Mouse (Mus musculus) embryonic facial prominence, embryonic 13.5 days (tissue): ENCODE results near the gene Meltf. TPM values are rescaled to one million over a fixed set of nuclear protein-coding genes. Genes with fewer than 3 reads are reported as not detected.
A peak's percentile ranks its signal among the peaks of the same experiment; 100 is the strongest.

Experiments used
- ATAC-seq: fragments of 200-750 bp; cut with Nextera tagmentation; 2 replicates; pipeline ENCODE4 v1.8.0; 2017; ENCODE audit warnings: low read depth; ENCODE audit not compliant: insufficient number of reproducible peaks, insufficient read depth, low FRiP score, low TSS enrichment
- H3K27ac ChIP-seq: fragments of 300-500 bp; sonication (generic); 2 replicates; pipeline ENCODE4 v1.5.1; 2015; ENCODE audit warnings: moderate library complexity, mild to moderate bottlenecking, inconsistent platforms
- H3K27me3 ChIP-seq: fragments of 300-500 bp; sonication (generic); 2 replicates; pipeline ENCODE4 v1.6.1; 2015; ENCODE audit warnings: mild to moderate bottlenecking, inconsistent platforms
- H3K36me3 ChIP-seq: fragments of 300-500 bp; sonication (generic); 2 replicates; pipeline ENCODE4 v1.6.1; 2015; ENCODE audit warnings: mild to moderate bottlenecking, inconsistent platforms
- H3K4me1 ChIP-seq: fragments of 300-500 bp; sonication (generic); 2 replicates; pipeline ENCODE4 v1.6.1; 2015; ENCODE audit warnings: inconsistent platforms
- H3K4me2 ChIP-seq: fragments of 300-500 bp; sonication (generic); 2 replicates; pipeline ENCODE4 v1.6.1; 2015; ENCODE audit warnings: moderate library complexity, mild to moderate bottlenecking, inconsistent platforms
- H3K4me3 ChIP-seq: fragments of 300-500 bp; sonication (generic); 2 replicates; pipeline ENCODE4 v1.5.1; 2015; ENCODE audit warnings: mild to moderate bottlenecking, inconsistent platforms
- H3K9ac ChIP-seq: fragments of 300-500 bp; sonication (generic); 2 replicates; pipeline ENCODE4 v1.6.1; 2015; ENCODE audit warnings: mild to moderate bottlenecking, inconsistent platforms
- H3K9me3 ChIP-seq: fragments of 300-500 bp; sonication (generic); 2 replicates; pipeline ENCODE4 v1.6.1; 2016; ENCODE audit warnings: inconsistent platforms
- WGBS: fragments of 180-500 bp; shearing (Covaris S2); methylation state at CpG from one replicate; pipeline ENCODE4 v1.1.7; 2015; ENCODE audit warnings: mixed read lengths; 5-methylcytosine and 5-hydroxymethylcytosine counted together
- polyA plus RNA-seq: library from polyadenylated mRNA; unstranded; fragments of >200 nt; fragmentation: Nextera tagmentation; extraction: Ambion mirVana; gene quantifications from 2 replicates; pipeline ENCODE4 v1.2.1, GENCODE M21; 2015

Gene Meltf
- polyA plus RNA-seq, 1 experiment from 2014 or later, result 1.3 TPM

DNA sequence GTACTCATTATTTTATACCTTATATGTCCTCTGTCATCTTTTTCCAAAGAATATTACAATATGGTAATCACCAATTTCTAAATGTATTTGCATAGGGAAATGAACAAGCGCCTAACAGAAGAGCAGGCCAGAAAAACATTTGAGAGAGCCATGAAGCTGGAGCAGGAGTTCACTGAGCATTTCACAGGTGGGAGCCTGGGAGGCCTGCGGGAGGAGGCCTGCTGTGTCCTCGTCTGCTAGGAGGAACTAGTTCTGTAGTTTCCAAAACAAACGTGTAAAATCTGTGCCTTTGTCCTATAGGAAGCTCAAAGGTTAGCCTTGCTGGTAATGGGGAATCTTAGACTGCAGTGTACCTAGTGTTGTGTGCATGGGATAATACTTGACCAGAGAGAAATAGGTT, 10.9 kb upstream of the Meltf start:
- H3K36me3 ChIP-seq, result peaks cover 77% of the 10 kb centered on the region
- no peak overlapping the region for H3K4me2 ChIP-seq
- no peak overlapping the region for H3K4me3 ChIP-seq
- ATAC-seq, result no peak
- H3K9ac ChIP-seq, result no peak overlapping the region
- no peaks in the 10 kb centered on the region for H3K4me1 ChIP-seq
- H3K27me3 ChIP-seq, result no peaks in the 10 kb centered on the region
- H3K27ac ChIP-seq, result no peak overlapping the region
- H3K9me3 ChIP-seq, result no peaks in the 10 kb centered on the region
- 86% methylated on average over 4 of the region's 4 CpGs for WGBS

DNA sequence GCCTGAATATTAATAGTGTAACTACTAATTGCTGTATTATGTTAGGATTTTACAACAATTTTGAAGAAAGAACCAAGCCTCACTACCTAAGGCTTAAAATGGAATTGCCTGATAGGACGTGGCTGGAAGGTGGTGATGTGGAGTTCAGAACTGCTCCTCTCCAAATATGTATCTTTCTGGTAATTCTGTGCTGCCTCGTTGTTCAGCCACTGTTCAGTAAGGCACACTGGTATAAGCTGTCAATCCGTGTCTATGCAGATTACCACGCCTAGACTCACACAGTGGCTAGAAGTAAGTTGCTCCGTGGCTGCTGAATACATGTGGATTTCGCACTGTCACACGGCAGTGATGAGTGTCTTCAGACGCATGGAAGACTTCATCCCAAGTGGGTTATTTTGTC, 4.9 kb upstream of the Meltf start:
- 94% methylated on average over 8 of the region's 8 CpGs for WGBS
- no peaks in the 10 kb centered on the region for H3K9me3 ChIP-seq
- no peak overlapping the region for H3K9ac ChIP-seq
- H3K27me3 ChIP-seq, result no peaks in the 10 kb centered on the region
- no peak overlapping the region for H3K4me3 ChIP-seq
- no peak overlapping the region for H3K4me2 ChIP-seq
- H3K4me1 ChIP-seq, result peaks cover 6% of the 10 kb centered on the region
- H3K27ac ChIP-seq, result no peak overlapping the region
- H3K36me3 ChIP-seq, result peaks cover 50% of the 10 kb centered on the region
- ATAC-seq, result no peak

DNA sequence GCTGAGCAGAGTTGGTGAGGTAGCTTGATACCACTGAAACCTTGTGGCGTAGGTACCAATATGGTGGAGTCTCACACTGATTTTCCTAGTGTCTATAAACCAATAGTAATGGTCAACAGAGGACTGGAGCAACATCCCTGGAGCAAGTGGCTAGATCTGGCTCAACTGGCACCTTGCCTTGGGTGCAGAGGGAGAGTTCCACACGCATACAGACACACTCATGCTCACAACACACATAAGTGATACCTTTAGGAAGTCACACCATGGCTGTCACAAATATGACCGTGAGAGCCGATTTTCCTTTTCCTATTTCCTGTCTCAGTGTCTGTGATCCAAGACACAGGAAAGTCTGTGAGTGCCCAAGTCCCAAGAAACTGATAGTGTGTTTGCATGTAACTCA, 3.2 kb upstream of the Meltf start:
- 96% methylated on average over 4 of the region's 4 CpGs for WGBS

DNA sequence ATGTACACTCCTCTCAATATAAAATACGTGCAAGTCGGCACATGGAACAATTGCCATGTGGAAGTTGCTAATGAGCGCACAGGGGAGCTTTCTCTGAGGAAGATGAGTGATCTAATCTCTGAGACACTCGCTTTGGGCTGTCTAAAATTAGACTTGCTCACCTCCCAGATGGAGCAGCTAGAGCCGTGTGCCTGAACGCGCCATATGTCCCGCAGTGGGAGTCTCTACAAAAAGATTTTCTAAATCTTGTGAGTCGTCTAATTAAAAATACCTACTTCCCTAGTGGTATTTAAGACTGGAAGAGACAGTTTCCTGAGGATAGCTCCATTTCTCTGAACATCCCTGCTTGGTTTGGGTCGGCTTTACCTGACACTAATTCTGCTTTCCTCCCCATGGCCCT, 2.2 kb upstream of the Meltf start:
- Histone ChIP-seq H3K9ac (no peak overlapping the region), H3K27ac (no peak overlapping the region), H3K4me2 (no peak overlapping the region), H3K36me3 (peaks cover 23% of the 10 kb centered on the region), H3K4me1 (peaks cover 21% of the 10 kb centered on the region), H3K27me3 (no peaks in the 10 kb centered on the region), H3K9me3 (no peaks in the 10 kb centered on the region), H3K4me3 (no peak overlapping the region)
- 82% methylated on average over 10 of the region's 10 CpGs for WGBS
- ATAC-seq, result no peak

More for the DNA sequence above, 3.2 kb upstream of the Meltf start:
- no peak for ATAC-seq
- no peak overlapping the region for H3K4me3 ChIP-seq
- H3K27me3 ChIP-seq, result no peaks in the 10 kb centered on the region
- peaks cover 20% of the 10 kb centered on the region for H3K4me1 ChIP-seq
- H3K36me3 ChIP-seq, result peaks cover 33% of the 10 kb centered on the region
- H3K9ac ChIP-seq, result no peak overlapping the region
- no peak overlapping the region for H3K27ac ChIP-seq
- no peak overlapping the region for H3K4me2 ChIP-seq
- no peaks in the 10 kb centered on the region for H3K9me3 ChIP-seq

DNA sequence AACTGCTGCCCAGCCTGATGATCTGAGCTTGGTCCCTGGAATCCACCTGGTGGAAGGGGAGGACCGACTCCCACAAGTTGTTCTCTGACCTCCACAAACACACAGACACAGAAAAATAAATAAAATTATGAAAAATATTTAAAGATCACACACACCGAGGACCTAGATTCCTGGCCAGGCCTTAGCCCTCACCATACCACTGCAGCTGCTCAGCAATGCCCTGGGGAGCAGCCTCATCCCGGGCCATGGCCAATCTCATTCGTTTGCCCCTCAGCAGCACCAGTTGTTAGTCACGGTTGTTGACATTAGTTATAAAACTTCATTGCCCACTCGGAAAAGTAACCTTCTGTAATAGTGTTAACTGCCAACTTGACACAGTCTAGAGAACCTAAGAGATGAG, 558 bp upstream of the Meltf start:
- ATAC-seq, result no peak
- WGBS, result 70% methylated on average over 6 of the region's 6 CpGs

DNA sequence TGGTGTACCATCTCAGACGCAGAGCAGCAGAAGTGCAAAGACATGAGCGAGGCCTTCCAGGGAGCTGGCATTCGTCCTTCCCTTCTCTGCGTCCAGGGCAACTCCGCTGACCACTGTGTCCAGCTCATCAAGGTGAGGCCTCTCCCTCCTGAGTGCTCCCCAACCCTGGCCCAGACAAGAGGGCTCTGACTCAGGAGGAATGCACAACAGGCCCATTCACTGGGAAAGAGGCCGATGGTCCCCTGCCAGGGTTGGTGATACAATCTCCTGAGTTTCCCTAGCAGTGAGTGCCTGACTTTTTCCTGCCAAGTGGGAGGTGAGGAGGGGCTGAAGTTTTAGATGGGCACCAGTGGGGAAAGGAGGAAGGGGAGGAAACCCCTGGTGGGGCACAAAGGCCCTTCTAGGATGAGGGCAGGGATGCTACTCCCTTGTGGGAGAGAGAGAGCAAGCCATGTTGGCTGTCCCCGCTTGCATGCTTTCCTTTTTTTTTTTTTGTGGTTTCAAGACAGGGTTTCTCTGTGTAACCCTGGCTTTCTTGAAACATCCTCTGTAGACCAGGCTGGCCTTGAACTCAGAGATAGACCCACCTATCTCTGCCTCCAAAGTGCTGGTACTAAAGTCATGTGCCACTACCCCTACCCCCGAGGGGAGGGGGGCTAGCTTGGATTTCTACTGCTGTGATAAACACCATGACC, 1.7 kb downstream of the Meltf start:
- Histone ChIP-seq H3K27ac (peak overlapping the region; percentile 78), H3K4me2 (no peak overlapping the region), H3K4me3 (no peak overlapping the region), H3K36me3 (no peaks in the 10 kb centered on the region), H3K4me1 (peaks cover 35% of the 10 kb centered on the region), H3K9ac (0 out of 2 replicates have a peak overlapping the region, but pooled peaks have one; percentile 36), H3K9me3 (no peaks in the 10 kb centered on the region), H3K27me3 (no peaks in the 10 kb centered on the region)
- WGBS, result 76% methylated on average over 8 of the region's 8 CpGs
- ATAC-seq, result no peak

More for the DNA sequence above, 558 bp upstream of the Meltf start:
- no peaks in the 10 kb centered on the region for H3K27me3 ChIP-seq
- no peaks in the 10 kb centered on the region for H3K9me3 ChIP-seq
- peaks cover 28% of the 10 kb centered on the region for H3K4me1 ChIP-seq
- no peak overlapping the region for H3K4me2 ChIP-seq
- no peak overlapping the region for H3K27ac ChIP-seq
- H3K9ac ChIP-seq, result no peak overlapping the region
- peaks cover 16% of the 10 kb centered on the region for H3K36me3 ChIP-seq
- no peak overlapping the region for H3K4me3 ChIP-seq

DNA sequence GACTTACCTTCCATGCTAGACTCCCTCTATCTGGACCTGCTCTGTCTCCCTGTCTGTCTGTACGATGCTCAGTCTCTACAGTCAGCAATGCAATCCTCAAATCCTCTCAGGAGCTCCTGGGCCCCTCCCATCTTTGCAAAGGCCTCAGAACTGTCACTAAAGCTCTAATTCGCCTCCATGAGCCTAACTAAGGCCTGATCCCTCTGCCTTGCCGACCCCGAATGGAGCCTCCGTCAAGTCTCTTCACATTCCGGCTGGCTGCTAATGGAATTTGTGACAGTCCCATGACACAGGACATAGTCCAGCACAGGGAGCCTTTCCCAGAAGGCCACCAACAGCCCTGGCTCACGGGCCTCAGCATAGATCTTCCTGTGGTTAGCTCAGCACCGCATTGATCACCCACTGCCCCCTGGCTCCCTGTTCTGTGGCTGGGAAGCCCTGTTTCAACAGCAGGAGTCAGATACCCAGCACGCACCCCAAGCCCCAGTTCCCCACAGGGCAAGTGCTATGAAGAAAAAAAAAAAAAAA, 3.8 kb downstream of the Meltf start:
- Histone ChIP-seq H3K27ac (no peak overlapping the region), H3K4me3 (no peak overlapping the region), H3K36me3 (no peaks in the 10 kb centered on the region), H3K9ac (no peak overlapping the region), H3K4me2 (no peak overlapping the region), H3K9me3 (no peaks in the 10 kb centered on the region), H3K4me1 (peaks cover 35% of the 10 kb centered on the region), H3K27me3 (no peaks in the 10 kb centered on the region)
- ATAC-seq, result no peak
- WGBS, result 63% methylated on average over 9 of the region's 9 CpGs

DNA sequence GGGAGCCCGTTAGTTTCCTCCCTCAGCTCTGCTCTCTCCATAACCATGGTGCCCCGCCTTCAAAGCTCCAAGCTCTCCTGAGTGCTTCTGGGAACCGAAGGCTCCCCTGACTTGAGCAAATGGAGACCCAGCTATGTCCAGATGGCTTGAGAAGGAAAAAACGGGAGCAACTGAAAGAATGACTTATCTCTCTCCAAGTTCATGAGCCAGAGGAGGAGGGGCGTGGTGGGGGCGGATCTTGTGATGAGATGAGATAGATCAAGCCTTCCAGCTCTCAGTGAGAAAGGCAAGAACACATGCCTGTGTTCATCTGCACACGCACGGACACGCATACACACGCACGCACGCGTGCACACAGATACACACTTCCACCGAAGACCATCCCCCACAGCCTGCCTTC, 4.7 kb downstream of the Meltf start:
- 74% methylated on average over 14 of the region's 14 CpGs for WGBS
- Histone ChIP-seq H3K4me1 (peaks cover 34% of the 10 kb centered on the region), H3K9ac (no peak overlapping the region), H3K4me3 (no peak overlapping the region), H3K36me3 (no peaks in the 10 kb centered on the region), H3K27me3 (no peaks in the 10 kb centered on the region), H3K27ac (no peak overlapping the region), H3K4me2 (peak overlapping the region; percentile 41), H3K9me3 (no peaks in the 10 kb centered on the region)
- ATAC-seq, result no peak

DNA sequence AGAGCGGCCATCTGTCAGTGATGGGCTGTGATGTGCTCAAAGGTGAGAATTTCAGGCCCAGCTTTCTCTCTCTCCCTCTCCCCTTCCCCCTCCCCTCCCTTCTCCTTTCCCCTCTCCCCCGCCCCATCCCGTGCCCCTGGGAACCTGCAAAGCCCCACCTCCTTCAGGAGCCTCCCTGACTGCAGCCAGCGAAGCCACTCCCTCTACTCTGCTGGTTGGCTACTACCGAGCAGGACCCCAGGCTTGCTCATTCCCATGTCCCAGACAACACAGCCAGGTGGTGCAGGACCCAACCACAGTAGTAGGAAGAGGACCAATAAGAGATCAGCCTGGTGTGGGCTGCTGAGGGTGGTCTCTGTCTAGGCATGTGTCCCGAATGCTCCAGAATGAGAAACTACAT, 5.3 kb downstream of the Meltf start:
- no peak overlapping the region for H3K4me3 ChIP-seq
- peak overlapping the region; percentile 41 for H3K4me2 ChIP-seq
- 10% methylated on average over 6 of the region's 6 CpGs for WGBS
- H3K36me3 ChIP-seq, result no peaks in the 10 kb centered on the region
- peaks cover 28% of the 10 kb centered on the region for H3K4me1 ChIP-seq
- H3K27me3 ChIP-seq, result no peaks in the 10 kb centered on the region
- no peak overlapping the region for H3K27ac ChIP-seq
- 0 out of 2 replicates have a peak, but pooled peaks have one; percentile 33 for ATAC-seq
- no peak overlapping the region for H3K9ac ChIP-seq
- no peaks in the 10 kb centered on the region for H3K9me3 ChIP-seq

DNA sequence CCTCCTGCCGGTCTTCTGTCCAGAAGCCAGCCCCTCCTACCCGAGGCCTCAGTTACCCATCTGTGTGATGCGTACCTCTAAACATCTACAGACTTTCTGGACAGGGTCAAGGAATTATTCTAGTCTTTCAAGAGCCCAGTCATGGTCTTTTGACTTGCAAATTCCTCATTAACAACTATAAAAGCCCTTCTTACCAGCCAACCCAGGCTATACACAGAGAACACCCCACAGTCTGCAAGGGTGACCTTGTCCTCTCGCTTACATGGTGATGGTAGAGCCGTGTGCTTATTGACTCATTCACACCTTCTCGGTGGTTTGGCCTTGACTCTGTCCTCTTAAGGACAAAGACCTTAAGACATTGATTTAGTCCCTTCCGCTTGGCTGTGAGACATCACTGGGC, 12.3 kb downstream of the Meltf start:
- Histone ChIP-seq H3K9ac (no peak overlapping the region), H3K27ac (no peak overlapping the region), H3K4me2 (no peak overlapping the region), H3K4me1 (no peaks in the 10 kb centered on the region), H3K4me3 (no peak overlapping the region), H3K36me3 (no peaks in the 10 kb centered on the region), H3K27me3 (no peaks in the 10 kb centered on the region), H3K9me3 (no peaks in the 10 kb centered on the region)
- WGBS, result 82% methylated on average over 7 of the region's 7 CpGs
- no peak for ATAC-seq

DNA sequence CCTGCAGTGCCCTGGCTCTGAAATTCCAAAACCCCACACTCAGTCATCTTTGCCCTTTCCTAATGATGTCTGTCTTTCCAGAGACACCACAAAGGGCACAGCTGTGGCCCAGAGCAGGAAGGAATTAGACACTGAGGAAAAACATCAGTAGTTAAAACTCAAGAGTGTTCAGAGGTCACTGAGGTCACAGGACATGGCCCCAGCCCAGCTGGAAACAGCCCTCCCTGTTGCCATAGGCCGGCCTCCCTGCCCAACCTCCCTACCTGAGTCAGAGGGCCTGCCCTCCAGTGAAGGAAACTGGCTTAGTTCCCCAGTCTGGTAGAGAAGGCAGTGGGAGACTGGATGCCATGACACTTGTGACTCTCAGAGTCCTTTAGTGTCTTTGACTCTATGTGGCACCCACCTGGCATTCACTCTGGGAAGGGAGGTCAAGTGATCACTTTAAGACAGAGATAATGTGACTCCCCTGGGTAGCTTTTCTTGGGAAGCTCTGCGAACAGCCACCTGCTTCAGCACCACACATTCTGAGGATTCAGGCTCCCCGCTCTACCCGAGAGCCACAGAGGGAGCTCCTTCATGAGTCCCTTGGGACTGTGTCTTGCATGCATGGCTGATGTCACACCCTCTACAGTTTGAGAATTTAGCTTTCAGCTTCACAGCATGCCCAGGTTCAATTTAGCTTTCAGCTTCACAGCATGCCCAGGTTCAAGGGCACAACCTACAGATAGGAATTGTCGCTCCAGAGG, 15.0 kb downstream of the Meltf start:
- no peak overlapping the region for H3K4me2 ChIP-seq
- H3K9ac ChIP-seq, result no peak overlapping the region
- no peak overlapping the region for H3K27ac ChIP-seq
- H3K4me3 ChIP-seq, result no peak overlapping the region
- no peak for ATAC-seq
- 59% methylated on average over 5 of the region's 5 CpGs for WGBS
- no peaks in the 10 kb centered on the region for H3K27me3 ChIP-seq
- peaks cover 16% of the 10 kb centered on the region for H3K4me1 ChIP-seq
- no peaks in the 10 kb centered on the region for H3K9me3 ChIP-seq
- no peaks in the 10 kb centered on the region for H3K36me3 ChIP-seq
